Mouse (Mus musculus) gastrocnemius, postnatal 4 days (tissue): ENCODE results near the gene Tnfrsf13b. TPM values are rescaled to one million over a fixed set of nuclear protein-coding genes. Genes with fewer than 3 reads are reported as not detected.
"Not testable (repeated sequence)": the region's sequence is repeated elsewhere in the genome, so short reads cannot be mapped to it uniquely, and the experiment has no call there.

ENCODE experiments used
- DNase-seq, 2 experiments: peaks; one replicate each; pipeline ENCODE4 v3.0.0; 2021 to 2022; ENCODE audit warnings: low spot score in 2 of 2, mixed read lengths in 2 of 2
- total RNA-seq, 2 experiments: library from RNA; stranded (reverse); gene quantifications; 2 replicates each; pipeline ENCODE4 v1.2.3; 2021

Gene Tnfrsf13b
- total RNA-seq, 2 experiments from 2014 or later, result 1.1 to 1.6 TPM

- no peak for DNase-seq
These were observed 585 bp upstream of the Tnfrsf13b start for GRCm38 (mm10) chr11:61125970-61126369.

GRCm38 (mm10) chr11:61127421-61128055 lies 983 bp downstream of the Tnfrsf13b start:
- no peak for DNase-seq

DNA sequence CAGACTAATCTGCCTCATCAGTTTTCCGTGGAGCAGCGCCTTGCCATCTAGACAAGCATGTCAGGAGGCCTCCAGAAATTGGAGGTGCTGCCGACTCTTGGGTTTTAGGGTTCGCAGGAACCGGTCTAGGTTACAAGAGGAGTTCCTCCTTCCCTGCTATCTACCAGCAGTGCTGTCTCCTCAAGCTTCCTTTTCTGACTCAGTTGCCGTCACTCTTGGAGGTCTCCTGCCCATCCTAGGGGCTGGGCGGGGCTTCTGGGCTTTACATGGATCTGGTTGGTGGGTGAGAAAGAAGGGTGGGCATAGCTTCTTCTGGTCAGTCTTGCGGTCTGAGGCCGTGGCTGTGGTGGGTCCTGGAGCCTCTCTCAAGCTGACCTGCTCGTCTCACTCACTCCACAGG lies 2.8 kb downstream of the Tnfrsf13b start:
- DNase-seq, result no peak

DNA sequence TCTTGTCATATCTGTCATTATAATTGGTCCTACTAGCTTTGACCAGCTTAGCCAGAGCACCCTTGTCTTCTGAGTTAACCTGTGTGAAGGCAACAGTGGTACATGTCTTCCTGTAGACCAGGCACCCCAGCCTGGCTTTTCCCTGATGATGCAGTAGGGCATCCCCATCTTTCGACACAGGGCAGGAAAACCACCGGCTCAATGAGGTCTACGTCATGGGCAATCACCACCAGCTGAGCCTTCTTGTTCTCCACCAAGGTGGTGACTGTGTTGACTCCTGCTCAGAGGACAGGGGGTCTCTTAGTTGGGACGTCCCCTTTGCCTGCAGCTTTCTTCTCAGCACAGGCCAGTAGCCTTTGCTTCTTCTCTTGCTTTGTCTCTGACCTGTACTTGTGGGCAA lies 4.1 kb downstream of the Tnfrsf13b start:
- DNase-seq, result not testable (repeated sequence)

GRCm38 (mm10) chr11:61132943-61133342 lies 6.4 kb downstream of the Tnfrsf13b start:
- no peak for DNase-seq

- no peak for DNase-seq
These were observed 15.1 kb downstream of the Tnfrsf13b start for GRCm38 (mm10) chr11:61141693-61142092.

DNA sequence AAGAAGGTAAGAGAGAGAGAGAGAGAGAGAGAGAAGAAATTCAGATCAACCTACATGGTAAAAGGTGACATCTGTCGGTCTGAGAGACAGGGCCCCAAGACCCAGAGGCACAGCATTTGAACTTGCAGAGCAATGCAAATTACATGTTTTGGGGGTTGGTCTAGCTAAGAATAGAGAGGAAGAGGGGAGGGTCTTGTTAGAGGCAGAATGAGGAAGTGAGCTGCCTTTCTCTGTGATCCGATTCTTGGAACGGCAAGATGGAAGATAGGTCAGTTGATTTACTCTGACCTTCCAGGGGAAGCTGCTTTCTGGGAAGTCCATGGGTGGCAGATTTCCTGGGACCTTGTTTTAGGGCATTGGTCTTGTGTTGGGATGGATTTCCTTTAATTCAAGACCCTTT lies 15.7 kb downstream of the Tnfrsf13b start:
- no peak for DNase-seq

- no peak for DNase-seq
These were observed 16.5 kb downstream of the Tnfrsf13b start for GRCm38 (mm10) chr11:61142941-61143530.

GRCm38 (mm10) chr11:61143564-61144469 lies 17.3 kb downstream of the Tnfrsf13b start:
- no peak for DNase-seq

- DNase-seq, result no peak
These were observed 19.0 kb downstream of the Tnfrsf13b start for GRCm38 (mm10) chr11:61145551-61145950.

DNA sequence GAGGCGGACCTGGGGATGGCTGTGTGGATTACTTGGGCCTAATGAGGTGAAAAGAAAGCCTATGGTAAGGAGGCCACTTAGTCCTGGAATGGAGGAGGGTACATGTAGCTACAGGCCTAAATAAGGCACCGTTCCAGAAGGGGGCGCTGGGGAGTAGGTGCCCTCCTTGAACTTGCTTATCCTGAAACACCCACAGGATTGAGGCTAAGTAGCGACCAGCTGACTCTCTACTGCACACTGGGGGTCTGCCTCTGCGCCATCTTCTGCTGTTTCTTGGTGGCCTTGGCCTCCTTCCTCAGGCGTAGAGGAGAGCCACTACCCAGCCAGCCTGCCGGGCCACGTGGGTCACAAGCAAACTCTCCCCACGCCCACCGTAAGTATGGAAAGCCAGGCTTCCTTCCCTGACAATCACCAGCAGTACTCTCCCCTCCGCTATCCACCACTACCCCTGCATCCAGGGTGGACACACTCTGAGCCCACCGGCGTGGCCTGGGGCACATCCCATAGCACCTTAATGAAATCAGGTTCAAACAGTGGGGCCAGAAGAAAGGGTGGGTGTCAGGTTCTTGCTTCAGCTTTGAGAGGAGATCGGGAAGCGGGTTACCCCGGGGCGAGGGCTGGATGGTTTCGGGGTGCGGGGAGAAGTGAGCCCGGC lies 20.2 kb downstream of the Tnfrsf13b start:
- no peak for DNase-seq

DNA sequence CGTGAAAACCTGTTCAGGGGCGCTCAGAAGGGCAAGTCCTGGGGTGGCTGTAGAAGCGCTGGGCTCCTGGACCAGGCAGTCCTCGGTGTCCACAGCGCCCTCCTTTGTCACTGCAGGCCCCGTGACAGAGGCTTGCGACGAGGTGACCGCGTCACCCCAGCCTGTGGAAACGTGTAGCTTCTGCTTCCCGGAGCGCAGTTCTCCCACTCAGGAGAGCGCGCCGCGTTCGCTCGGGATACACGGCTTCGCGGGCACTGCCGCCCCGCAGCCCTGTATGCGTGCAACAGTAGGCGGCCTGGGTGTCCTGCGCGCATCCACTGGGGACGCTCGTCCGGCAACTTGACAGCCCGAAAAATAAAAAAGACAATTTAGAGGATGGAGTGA lies 20.7 kb downstream of the Tnfrsf13b start:
- no peak for DNase-seq

- no peak for DNase-seq
These were observed 23.9 kb downstream of the Tnfrsf13b start for GRCm38 (mm10) chr11:61150233-61151001.

- no peak for DNase-seq
These were observed 29.2 kb downstream of the Tnfrsf13b start for GRCm38 (mm10) chr11:61155727-61156126.

DNA sequence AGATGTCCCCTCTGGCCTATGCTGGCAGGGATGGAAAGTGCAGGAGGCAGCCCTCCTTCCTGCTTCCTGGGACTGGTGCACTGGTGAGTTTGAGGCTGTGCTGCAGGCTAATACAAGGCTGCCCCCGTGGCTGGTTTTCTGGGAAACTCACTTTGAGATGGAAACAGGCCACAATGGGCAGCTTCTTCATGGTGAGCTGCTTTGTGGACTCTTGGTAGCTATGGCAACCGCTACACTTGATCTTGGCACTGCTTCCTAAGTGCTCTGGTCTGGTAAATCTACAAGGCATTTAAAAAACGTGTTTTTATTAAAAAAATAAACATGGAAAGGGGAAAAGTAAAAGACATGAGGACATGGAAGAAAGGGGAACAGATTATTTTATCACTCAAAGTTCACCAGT lies 31.6 kb downstream of the Tnfrsf13b start:
- DNase-seq, result no peak

DNA sequence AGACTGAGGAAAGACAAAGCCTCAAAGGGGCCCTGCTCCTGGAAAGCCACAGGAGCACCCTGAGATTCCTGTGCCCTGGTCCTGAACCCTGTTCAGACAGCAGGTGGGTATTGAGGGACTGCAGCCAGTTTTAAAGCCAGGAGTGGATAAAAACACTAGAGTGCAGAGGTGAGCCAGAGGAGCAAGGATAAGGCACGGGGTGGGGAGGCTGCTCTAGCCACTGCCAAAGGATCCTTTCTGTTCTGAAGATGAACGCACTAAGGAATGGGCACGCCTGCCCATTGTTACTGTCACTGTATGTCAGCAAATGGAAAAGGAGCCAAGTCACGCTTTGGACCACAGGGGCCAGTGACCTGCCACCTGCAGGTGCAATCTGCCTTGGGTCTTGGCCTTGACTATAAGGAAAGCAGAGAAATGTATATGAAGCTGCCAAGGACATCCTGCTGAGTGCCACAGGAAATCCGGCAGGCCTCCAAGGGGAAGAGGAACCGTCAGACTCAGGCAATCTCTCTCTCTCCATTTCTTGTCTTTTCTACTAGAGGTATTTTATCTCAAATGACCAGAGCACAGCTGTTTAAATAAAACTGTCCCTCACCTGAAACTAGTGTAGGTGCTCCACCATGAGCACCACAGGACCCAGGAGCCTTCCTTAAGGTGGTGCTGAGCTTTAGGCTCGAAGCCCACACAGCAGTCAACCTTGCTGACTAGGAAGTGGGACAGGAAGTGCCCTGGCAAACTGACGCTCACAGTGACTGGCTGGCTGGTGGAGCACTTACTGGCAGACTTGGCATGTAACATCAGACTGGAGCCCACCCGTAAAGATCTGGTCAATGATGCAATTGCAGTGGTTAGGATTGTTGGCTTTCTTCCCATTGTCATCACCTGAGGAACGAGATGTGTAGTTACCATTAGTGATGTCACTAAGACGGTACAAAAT lies 33.5 kb downstream of the Tnfrsf13b start:
- no peak for DNase-seq

DNA sequence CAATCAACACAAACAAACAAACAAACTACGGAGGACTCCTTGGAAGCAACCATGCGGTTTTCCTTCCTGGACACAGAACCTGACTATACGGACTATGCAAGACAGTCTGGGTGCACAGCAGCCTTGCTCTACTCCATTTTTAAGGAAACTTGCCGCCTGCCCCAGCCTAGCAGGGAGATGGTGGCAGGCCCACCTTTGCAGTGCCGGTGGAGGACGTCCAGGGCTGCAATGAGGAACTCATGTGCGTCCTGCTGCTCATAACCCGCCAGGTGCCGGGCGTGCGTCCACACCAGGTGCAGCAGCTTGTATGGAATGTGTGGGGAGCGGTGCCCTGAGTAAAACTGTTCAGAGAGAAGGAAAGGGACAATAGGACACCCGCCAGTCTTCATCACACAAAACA lies 34.6 kb downstream of the Tnfrsf13b start:
- no peak for DNase-seq

GRCm38 (mm10) chr11:61162776-61163175 lies 36.2 kb downstream of the Tnfrsf13b start:
- DNase-seq, result no peak

DNA sequence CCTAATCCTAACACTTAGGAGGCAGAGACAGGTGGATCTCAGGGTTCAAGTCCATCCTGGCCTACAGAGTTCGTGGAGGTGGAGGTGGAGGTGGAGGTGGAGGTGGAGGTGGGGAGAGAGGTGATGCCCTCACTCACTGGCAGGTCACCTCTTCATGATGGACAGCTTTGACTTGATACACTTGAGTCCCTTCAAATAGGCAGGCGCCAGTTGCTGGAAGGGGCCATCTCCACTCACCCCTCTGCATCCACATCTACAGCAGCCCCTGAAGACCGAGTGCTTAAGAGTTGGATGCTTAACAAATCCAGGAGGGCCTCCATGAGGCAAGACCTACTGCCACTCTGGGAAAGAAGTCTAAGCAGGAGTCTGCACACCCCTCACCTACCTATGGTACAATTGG lies 36.8 kb downstream of the Tnfrsf13b start:
- no peak for DNase-seq

GRCm38 (mm10) chr11:61164366-61164765 lies 37.8 kb downstream of the Tnfrsf13b start:
- no peak for DNase-seq
